ENCODE assay signal across 8 mouse cellular contexts in genomic region chr8:109593117-109593788, GRCm38 (mm10). TPM values are rescaled to one million over a fixed set of nuclear protein-coding genes. Genes with fewer than 3 reads are reported as not detected.
A peak's percentile ranks its signal among the peaks of the same experiment; 100 is the strongest.
DNase-seq lines count a peak whose midpoint lies in the region; ATAC-seq and TF ChIP-seq lines count a peak whose summit lies in the region.
"Had no signal": no experiment of that assay in that cellular context is flagged by ENCODE, and none has a peak within 500 bp of the region (broad histone marks: within the 10 kb centered on the region; RNA-seq: fewer than 3 reads in every experiment).

No protein-coding gene starts in this region.

- no peak overlapping the region for H3K27ac ChIP-seq in left cerebral cortex, adult 2 months

- no peak for ATAC-seq in cerebellum, adult (ENCODE audit: insufficient number of reproducible peaks, low FRiP score, low TSS enrichment)

- intact Hi-C loops in left cerebral cortex, adult 2 months (cut with DNase I), result no loop called here

- H3K4me3 ChIP-seq in left cerebral cortex, adult 2 months, result no peak overlapping the region

- peak; percentile 62 for TF ChIP-seq CTCF in left cerebral cortex, adult 2 months (IDR thresholded peaks at IDR 0.05)

- DNase-seq in left cerebral cortex, adult 2 months (ENCODE audit: extremely low spot score in 1 of 2, low spot score in 2 of 2), result no peak
- no peak for DNase-seq in left cerebral cortex, adult 9 months (ENCODE audit: low spot score in 2 of 2)
- DNase-seq in NIH3T3 (ENCODE audit: low read depth), result peak; percentile 81
- DNase-seq in induced T-regulatory cell, adult 2 months (ENCODE audit: low read depth), result peak; percentile 58
- DNase-seq in retina, postnatal 1 day, result peak; percentile 47
- DNase-seq in right cerebral cortex, postnatal 25 days, result no peak

RNA-seq across cellular contexts. Expression of gene Hp, which starts 14.3 kb away (rescaled TPM):
- not detected for total RNA-seq in left cerebral cortex, adult 2 months (2021)
- total RNA-seq: layer of hippocampus, postnatal 25 days had no signal

RNA-seq across cellular contexts. Expression of gene Dhodh, which starts 15.2 kb away (rescaled TPM):
- total RNA-seq in left cerebral cortex, adult 2 months (2021), result 10 to 100 TPM; 14.0 to 18.6 TPM

RNA-seq across cellular contexts. Expression of gene Pkd1l3, which starts 21.1 kb away (rescaled TPM):
- total RNA-seq in left cerebral cortex, adult 2 months (2021), result under 1 TPM; 0.68 to 0.91 TPM

RNA-seq across cellular contexts. Expression of gene Txnl4b, which starts 27.6 kb away (rescaled TPM):
- 10 to 100 TPM; 14.8 to 16.2 TPM for total RNA-seq in left cerebral cortex, adult 2 months (2021)

RNA-seq across cellular contexts. Expression of gene Dhx38, which starts 27.6 kb away (rescaled TPM):
- total RNA-seq in left cerebral cortex, adult 2 months (2021), result 10 to 100 TPM; 31.0 to 31.1 TPM

Comparison
In these comparisons a context has a peak if more than half of its experiments do, and no peak if none do; other contexts are left out.
1. DNase-seq: peak in NIH3T3 (single experiment), induced T-regulatory cell, adult 2 months (single experiment) and retina, postnatal 1 day (single experiment); none in left cerebral cortex, adult 2 months (0 of 2), left cerebral cortex, adult 9 months (0 of 2) and right cerebral cortex, postnatal 25 days (single experiment).